Mouse (Mus musculus) layer of hippocampus, adult 9-10 months (tissue): ENCODE results near the gene Vopp1.
"Not testable (repeated sequence)": the region's sequence is repeated elsewhere in the genome, so short reads cannot be mapped to it uniquely, and the experiment has no call there.

Source experiments
- DNase-seq: peaks from one replicate; pipeline ENCODE4 v3.0.0; 2022; ENCODE audit warnings: low spot score

Gene Vopp1

GRCm38 (mm10) chr6:57824422-57825258 is at the start of gene Vopp1:
Gene Vopp1, minus strand, starts transcription at chr6:57825159.
- DNase-seq, result peak; percentile 27

- peak; percentile 49 for DNase-seq
Observed at GRCm38 (mm10) chr6:57859043-57860042, 34.4 kb upstream of the Vopp1 start.

- DNase-seq, result not testable (repeated sequence)
Observed at GRCm38 (mm10) chr6:57851177-57851576, 26.2 kb upstream of the Vopp1 start.

- DNase-seq, result no peak
Observed at GRCm38 (mm10) chr6:57850286-57850685, 25.3 kb upstream of the Vopp1 start, which contains the start of gene Vmn1r21. Gene Vmn1r21, minus strand, starts transcription at chr6:57850343.

DNA sequence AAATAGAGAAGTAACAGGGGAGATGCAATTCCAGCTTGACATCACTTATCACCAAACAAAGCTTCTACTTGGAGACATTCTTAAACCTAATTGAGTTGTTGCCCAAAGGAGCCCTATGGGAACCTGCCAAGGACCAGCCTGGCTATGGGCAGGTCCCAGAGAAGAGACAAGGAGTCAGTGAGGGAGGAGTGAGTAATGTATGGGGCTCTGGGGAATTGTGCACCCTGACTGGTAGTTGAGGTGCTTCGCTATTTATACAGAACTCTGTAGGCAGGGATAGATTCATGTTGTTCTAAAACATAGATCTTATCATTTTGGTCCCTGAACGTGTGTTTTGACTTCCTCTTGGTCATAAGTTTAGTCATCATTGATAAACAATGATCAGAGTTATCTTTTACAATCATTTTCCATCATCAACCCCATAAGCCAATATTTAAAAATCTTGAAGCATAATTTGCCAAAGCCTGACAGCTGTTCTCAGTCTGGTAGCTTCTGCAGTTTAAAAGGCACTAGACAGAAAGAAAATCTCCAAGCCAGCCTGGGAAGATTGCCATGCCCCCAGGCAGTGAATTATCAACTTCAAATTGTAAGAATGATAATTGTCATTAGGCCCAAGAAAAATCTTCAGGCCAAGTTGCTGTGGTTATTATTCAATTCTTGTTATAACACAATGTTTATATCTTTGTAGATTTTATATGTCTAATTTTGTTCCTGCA is 14.9 kb upstream of the Vopp1 start:
- DNase-seq, result no peak

DNA sequence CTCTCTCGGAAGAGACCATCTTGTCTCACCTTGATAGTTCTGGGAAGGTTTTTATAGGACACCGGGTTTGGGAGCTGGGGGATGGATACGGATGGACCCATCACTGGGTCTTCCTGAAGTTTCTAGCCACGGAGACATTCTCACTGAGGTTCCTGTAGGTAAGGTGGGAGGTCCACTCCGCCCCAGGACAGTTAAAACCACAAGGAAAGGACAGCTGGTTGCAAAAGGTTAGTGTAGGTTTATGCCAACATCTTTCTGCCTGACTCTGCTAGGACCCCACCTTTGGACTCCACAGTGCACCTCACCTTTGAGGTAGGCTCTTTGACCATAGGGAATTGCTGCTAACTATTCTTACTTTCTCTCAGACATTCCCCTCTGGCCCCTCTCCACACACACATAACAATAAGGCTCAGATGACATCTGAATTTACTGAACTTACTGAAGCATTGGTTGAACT is 328 bp upstream of the Vopp1 start:
- DNase-seq, result no peak

DNA sequence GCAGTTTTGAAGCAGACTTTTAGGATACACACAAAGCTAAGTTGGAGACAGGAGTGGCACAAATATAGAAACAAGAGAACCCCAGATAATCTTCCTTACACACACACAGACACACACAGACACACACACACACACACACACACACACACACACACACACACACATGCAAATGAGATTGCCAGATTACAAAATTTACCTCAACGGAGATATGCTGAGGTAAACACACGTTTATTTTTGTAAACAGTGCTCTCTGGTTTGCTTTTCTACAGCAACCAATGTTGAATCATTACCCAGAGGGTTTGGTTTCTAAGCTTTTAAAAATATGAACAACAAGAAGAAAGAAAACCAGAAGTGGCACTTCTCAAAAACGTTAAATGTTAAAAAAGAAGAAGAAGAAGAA is 1.5 kb downstream of the Vopp1 start:
- DNase-seq, result no peak

DNA sequence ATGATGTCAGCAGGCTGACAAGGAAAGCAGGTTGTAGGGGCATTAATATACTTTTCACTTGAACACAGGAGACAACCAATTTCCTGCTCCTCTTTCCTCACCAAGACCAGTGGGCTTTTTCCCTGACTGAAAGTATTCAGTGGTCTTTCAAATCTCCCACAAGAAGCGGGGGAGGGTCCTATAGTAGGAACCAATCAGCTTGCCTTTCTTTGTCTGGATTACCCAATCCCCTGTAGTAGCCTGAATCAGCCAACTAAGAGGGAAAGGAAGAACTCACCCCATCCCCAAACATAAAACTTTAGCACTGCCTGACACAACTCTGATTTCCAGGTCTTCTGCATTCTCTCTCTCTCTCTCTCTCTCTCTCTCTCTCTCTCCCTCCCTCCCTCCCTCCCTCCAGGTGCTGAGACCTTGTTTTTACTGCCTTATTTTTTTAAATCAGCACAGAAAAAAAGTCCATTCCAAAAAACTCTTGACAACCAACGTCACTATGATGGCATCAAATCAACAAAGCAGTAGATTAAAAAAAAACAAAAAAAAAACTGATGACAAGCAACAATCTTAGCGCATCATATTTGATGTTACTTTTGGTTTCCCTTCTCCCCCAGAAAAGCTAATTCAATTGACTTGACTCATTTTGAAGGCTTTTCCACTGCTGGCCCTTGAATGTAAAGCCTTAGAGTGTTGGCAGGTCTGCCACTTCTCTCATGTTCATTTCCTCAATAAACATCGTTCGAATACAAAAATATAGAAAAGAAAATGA is 2.1 kb downstream of the Vopp1 start:
- no peak for DNase-seq

DNA sequence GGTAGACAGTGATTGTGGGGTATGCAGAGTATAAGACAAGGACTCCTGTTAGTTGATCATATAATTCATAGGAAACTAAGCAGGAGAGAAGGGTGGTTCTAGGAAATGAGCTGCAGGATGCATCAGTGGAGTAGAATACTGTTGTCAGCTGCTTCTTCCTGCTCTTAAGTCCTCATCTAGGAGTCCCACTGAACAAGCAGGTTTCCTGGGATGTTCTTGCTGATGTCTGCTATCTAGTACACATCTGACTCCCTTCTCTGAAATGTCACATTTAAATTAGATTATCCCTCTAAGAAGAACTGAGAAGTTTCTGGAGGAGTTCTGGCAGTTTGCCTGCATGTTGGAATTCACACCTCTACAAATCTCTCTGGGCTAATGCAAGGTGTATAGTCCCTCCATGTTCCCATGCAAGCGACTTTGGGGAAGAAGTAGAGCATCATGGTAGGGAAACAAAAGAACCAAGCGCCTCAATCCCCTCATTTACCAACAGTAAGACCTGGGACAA is 10.5 kb downstream of the Vopp1 start:
- DNase-seq, result no peak

DNA sequence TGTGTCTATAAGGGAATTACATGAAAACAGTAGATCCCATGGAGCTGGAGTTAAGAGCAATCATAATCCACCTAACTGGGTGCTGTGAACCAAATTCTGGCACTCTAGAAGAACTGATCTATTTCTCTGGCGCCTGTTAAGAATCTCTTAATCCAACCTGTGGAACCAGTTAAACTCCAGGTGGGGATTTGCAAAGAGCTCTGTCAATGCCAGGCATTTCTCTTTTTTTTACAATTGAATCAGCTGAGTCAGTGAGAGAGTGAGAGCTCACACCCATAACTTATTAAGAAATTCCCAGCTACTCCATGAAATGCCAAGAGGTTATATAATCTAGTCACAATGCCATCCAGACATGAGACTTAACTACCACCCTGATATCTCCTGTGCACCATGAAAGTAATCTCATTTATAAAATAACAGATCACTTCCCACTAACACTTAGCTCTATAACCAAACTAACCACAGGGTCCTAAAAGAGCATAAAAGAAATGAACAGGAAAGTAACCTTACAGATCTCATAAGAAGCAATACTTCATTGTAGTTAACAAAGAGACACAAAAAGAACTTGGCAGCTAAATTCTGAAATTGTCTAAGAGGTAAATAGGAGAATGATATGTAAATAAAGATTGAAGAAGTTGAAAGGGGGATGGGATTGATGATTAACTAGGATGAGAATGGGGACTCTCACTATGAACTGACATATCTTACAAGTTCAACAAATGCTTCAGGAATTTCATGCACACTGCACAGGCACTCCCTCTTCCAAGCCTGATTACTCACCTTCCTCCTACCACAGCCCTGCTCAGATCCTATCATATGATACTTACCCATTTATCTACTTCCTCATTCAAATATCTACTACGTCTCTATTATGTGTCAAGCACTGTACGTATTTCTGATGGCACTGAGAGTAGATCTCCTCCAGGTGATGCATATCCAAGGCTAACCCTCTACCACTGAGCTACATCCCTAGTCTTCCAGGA is 12.9 kb downstream of the Vopp1 start:
- DNase-seq, result no peak

DNA sequence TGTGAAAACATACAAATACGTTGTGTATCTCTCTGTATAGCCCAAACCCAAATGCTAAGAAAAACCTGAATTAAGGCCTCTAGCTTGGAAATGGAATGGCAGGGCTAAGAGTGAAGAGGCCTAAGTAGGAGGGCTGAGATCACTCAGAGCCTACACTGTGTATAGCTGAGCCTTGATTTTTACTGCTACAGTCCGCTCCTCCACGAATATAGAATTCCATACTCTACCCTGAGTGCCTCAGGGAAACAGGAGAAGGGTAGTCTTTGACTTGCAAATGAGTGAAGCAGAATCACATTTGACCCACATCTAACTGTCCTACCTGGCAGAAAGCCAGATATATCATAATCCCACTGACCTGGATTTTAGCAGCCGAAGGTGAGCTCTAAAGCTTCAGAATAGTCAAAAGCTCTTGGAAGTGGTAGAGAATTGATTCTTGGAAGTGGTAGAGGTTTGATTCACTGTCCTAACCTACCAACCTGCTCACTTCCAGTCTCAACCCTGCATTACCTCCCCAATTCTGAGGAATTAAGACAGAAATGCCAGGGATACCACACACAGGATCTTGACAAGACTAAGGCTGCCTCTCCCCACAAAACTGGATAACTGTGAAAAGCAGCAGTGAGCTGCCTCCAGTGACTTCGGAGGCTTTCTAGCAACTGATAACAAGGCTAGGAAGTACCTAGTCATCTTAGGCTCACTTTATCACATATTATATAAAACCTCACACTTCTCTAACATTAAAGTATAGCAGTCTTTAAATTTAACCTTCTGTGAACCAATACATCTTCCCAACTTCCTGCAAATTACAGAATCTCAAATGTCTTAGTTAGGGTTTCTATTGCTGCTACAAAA is 19.5 kb downstream of the Vopp1 start:
- no peak for DNase-seq

DNA sequence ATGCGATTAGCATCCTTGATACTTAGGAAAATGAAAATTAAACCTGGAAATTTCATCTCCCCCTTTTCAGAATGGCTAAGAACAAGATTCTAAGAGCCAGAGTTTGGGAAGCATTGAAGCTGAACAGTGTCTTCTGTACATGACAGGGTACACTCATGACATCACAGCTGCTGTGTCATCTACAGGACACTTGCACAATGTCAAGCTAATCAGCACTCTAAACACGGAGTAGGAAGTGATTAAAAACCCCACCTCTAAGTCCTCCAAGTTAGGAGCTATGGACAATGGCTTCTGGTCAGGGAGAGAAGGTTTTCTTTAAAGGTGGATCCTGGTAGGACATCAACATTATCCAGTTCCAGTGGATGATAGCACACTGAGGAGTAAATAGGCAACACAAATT is 21.8 kb downstream of the Vopp1 start:
- DNase-seq, result no peak

DNA sequence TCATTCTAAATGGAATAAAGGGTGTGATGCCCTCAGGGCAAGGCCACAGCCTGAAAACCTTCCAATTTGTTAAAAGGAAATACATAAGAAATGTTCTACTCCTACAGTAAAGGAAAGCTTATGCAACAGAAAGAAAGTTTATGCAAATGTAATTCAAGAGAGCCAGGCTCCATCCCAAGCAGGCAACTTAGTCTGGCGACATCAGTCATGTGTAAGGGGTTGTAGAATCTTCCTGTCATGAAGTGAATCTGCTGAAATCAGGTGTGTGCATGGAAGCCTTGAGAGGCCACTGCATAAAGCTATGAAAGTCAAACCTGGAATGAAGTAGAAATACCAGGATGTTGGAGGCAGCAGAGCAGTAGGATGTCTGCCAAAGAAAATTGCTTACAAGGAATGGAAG is 26.0 kb downstream of the Vopp1 start:
- DNase-seq, result no peak

DNA sequence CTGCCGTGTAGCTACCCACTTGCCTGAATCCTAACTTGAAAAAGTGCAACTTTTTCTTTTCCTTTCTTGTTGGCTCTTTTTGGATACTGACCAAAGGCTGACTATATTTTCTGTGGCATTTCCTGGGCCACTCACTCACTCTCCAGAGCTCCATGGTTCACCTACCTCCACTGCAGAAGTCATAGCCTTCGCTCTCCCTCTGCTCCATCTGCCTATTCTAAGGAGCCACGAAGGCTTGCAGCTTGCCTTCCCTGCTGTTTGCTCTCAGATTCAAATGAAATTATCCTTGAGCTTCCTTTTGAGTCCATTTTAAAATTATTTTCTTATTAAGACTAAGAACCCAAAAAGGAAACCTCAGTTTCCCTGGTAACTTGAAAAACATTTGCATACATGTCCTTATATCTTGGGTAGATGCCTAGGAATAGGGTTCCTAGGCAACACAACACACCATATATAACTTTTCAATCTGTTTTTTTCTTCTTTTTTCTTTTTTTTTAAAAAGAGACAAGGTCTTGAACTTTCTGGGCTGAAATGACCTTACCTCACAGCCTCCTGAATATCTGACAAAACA is 28.0 kb downstream of the Vopp1 start:
- no peak for DNase-seq

GRCm38 (mm10) chr6:57795835-57796234 is 29.1 kb downstream of the Vopp1 start:
- no peak for DNase-seq

DNA sequence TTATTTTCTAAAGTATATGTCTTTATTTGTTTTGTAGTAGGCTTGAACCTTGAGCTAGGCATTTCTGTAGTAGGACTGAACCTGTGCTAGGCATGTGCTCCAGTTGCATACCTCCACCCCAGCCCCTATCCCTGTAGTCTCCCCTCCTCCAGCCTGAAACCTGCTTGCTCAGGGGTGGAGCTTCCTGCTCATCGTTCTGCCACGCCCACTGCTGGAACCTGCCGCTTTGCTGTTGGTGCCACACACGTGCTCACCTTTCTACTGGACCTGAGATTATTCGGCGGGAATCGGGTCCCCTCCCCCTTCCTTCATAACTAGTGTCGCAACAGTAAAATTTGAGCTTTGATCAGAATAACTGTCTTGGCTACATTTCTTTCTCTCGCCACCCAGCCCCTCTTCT is 32.1 kb downstream of the Vopp1 start:
- not testable (repeated sequence) for DNase-seq

DNA sequence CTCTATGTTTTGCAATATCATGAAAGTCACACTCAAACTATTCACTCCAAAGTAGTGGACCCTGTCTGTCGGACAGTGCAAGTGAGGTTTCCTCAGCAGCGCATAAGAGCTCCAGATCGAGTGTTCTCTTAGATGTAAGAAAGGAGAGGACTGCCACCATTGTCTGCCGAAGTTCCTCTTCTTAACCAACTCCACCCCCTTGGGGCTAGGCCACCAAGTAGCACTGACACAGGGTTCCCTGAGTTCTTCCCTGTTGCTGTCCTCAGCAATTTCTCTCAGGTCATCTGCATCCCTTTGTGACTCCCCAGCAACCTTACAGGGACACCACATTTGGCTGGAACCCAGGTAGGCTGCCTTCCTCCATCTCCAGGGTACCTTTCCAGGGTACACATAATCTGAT is 34.4 kb downstream of the Vopp1 start:
- no peak for DNase-seq

DNA sequence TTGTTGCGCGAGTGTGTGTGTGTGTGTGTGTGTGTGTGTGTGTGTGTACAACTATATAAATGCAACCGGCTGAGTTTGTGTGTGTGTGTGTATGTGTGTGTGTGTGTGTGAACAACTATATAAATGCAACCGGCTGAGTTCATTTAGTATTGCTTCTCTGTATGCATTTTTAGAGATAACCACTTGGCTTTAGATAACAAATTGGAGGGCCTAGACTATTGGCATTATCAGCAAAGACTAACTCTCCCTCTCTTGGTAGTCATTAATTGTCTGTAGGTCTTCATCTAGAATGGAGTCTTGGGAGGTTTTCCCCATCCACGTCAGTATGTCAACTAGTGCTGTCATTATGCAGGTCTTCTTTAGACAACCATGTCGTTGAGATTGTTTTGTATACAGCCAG is 37.6 kb downstream of the Vopp1 start:
- DNase-seq, result no peak

- DNase-seq, result no peak
Observed at GRCm38 (mm10) chr6:57784251-57784650, 40.7 kb downstream of the Vopp1 start.
